Mouse (Mus musculus): ENCODE measurements at regions not wholly inside any gene's neighbourhood (a gene's known extent, or its start where the extent isn't known, plus 50 kb on each side); places are given as distances from the start of the nearest gene placed in this dataset.

DNA sequence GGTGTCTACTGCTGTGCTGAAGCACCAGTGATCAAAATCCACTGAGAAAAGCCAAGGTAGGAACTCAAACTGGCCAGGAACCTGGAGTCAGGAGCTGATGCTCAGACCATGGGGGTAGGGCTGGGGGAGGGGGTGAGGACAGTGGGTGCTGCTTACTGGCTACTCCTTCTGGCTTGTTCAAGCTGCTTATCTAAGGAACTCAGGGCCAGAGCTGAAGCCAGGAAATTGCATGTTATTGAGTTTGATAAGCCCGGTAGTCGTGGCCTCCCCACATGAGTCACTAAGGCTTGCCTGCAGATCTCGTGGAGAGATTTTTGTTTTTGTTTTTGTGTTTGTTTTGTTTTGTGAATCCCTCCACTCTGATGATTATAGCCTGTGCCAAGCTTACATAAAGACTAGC is 65.9 kb downstream of the Tmem215 start:
- no peak for DNase-seq

DNA sequence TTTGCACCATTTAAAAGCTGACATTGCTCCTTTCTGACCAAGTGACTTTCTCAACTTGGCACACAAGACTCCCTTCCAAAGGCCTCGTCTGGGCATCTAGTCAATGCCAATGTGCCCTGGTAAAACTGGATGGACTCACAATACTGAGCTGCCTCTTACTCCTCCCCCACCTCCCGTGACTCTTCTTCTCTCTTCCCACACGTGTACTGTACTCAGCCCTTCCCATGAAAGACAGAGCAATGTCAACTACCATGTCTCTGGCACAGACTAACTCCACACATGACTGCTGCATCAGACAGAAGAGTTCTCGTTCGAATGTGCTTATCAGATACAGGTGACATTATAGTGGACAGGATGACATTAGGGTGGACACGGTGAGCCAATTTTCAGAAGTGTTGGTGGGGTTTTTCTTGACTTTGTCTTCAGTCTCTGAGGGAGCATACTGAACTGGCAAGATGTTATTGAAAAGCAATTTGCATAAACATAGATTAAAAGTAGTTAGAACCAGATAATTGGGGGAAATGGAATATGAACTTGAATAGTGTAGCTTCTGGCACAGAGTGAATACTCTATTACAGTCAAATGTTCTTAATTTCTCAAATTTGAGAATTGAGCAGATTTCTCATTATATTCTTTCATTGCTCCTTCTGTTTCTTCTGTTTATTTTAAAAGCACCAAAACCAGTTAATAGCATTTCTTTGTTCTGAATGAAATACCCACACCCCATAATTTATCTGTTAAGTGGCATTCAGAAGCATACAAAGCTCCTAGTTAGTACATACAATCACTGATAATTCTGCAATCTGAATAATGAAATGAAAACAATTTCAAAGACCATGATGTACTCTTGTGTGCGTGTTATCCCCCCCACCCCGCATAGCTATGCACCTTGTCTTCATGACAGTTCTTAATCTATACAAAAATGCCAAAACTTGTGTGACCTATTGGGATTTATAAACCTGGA is 71.4 kb downstream of the Tmem215 start:
- no peak for DNase-seq

DNA sequence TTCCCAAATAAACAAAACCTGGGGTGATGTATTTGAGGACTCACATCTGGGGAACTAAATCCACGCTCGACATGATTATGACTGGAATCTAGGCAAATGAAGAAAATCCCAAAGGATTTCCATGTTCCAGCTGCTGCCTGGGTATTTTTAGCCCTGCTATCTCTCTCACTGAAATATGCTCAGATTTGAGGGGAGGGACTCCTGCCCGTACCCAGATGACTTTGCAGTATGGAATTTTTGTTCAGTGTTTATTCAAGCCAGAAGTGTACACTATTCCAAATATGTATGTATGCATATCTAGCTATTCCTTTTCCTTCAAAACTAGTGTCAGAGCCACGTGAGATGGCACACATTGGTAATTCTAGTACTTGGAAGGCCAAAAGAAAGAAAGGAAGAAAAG is 72.1 kb downstream of the Tmem215 start:
- DNase-seq, result no peak

DNA sequence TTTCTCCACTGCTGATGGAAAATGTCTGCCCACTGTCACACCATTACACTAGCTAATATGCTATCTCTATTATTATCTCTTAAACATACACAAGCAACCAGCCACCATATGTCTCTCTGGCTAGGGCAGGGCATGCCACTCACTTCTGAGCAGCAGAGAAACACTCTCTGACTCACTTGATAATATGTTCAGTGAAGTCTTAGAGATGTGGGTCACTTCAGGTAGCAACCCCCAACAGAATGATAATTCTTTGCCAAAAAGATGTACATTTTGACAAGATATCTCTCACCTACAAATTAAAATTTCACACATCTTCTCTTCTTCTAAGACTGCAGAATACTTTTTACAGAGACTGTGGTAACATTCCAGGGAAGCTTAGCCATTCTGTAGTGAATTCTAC is 72.8 kb downstream of the Tmem215 start:
- DNase-seq, result no peak

DNA sequence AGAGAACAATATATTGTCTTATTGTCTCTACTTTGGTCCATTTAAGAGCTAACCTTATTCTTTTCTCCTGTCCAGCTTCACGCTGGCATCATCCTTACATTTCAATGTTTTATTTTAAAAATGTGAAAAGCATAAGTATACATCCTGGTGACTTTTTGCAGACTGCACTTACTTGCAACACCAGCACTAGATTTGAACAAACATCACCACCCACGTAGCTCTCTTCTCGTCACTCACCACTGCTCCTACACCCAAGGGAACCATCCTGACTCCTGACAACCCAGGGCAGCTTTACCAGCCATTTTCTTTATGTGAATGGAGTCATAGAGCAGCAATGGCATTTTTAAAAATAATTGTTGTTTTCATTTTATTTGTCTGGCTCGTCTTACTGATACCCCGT is 73.7 kb downstream of the Tmem215 start:
- DNase-seq, result no peak

GRCm38 (mm10) chr4:40559824-40560223 is 87.8 kb downstream of the Tmem215 start:
- DNase-seq, result no peak

DNA sequence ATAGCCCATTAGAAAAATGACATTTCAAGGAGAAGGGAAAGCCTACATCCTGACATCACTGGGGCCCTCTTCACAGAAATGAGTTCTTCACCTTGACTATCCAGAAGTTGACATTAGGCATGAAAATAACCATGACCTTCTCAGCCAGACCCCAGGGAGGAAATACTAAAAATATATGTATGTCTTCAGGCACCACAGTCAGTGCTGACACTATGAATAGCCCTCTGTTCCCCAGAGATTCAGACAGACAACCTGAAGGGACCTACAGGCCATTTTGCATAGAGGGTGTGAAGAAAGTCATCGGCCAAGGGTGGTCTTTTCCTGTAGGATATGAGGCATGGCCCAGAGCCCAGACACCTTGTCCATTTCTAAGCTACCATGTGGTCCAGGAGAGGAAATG is 101.3 kb downstream of the Tmem215 start:
- no peak for DNase-seq

- no peak for DNase-seq
Observed at GRCm38 (mm10) chr4:40575951-40576350, 104.0 kb downstream of the Tmem215 start.

DNA sequence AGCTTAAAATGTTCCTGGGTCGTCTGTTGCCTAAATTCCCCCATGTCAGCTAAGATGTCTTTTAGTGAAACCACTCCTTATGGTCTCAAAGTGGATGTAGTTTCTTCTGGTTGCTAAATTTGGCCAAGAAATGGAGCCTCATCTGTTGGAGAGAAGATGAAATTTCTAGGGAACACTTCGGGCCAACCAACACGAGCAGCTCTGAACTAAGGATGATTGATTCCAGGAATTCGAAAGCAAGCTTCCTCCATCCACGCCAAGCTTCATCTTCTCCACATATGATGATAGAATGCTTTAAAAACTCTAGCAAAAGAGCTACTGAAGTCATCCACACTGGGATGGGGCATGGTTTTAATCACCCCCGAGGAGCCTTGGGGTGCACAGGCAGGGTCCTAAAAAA is 112.5 kb downstream of the Tmem215 start:
- DNase-seq, result no peak

DNA sequence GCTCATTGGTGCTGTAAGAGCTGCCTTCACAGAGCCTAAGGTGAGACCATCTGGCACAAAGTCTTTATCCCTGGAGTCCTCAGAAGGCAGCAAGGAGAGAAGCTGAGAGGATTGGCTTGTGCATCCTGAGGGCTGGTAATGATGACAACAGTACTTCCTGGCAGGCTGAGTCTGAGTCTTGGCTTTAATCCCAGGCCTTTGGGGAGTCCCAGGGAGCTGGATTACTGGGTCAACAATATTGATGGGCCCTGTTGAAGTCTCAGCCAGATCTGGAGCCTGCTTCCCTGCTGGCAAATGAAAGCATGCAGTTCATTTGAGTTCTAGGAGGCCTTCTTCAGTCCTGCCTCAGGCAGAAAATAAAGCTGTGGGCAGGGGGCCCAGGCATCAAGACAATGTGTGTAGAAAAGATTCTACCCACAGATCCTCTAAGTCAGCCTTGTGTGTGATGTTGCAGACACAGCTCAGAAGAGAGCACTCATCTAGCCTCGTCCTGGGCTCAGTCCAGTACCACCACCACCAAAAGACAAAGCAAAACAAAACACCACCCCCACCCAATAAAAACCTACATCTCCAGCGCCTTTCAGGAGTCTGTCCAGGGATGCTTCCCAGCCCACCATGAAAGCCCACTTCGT is 113.1 kb downstream of the Tmem215 start:
- DNase-seq, result peak; percentile 47

GRCm38 (mm10) chr4:40586045-40586444 is 114.1 kb downstream of the Tmem215 start:
- DNase-seq, result no peak

GRCm38 (mm10) chr4:40587254-40587653 is 115.3 kb downstream of the Tmem215 start:
- DNase-seq, result no peak

GRCm38 (mm10) chr4:40593806-40594205 is 109.2 kb downstream of the Aptx start:
- DNase-seq, result no peak

DNA sequence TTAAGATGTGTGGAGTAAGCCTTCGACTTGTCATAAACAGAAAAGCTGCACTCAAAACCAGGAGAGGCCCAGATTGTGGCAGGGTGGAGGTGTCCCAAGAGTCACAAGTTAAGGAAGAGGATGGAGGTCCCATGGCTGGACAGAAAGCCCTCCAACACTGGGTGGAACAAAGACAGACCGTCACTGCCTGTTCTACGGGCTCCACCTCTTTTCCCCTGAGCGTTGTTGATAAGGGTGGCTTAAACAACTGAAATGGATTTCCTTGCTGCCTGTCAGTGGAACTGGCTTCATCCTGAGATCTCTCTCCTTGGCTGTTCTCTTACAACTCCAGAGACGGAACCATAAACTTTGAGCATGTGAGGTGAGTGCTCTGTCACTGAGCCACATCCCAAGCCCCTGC is 78.0 kb downstream of the Aptx start:
- no peak for DNase-seq

- no peak for DNase-seq
Observed at GRCm38 (mm10) chr4:40625911-40626310, 77.1 kb downstream of the Aptx start.

Measured in gastrocnemius, postnatal 25 days (tissue).